Mouse (Mus musculus) midbrain, embryonic 10.5 days (tissue): ENCODE measurements around the gene Fbxw4. TPM values are rescaled to one million over a fixed set of nuclear protein-coding genes. Genes with fewer than 3 reads are reported as not detected.

Source experiments
- DNase-seq: peaks from one replicate; pipeline ENCODE4 v3.0.0-alpha.2; 2017; ENCODE audit warnings: low spot score
- H3K27ac ChIP-seq: fragments of 300-500 bp; sonication (generic); replicated peaks from 2 replicates; pipeline ENCODE4 v1.5.1; 2016; ENCODE audit warnings: mild to moderate bottlenecking
- H3K27me3 ChIP-seq: fragments of 300-500 bp; sonication (generic); 2 replicates; pipeline ENCODE4 v1.6.1; 2016; ENCODE audit warnings: low read depth, mild to moderate bottlenecking; ENCODE audit not compliant: poor library complexity, severe bottlenecking
- H3K36me3 ChIP-seq: fragments of 300-500 bp; sonication (generic); 2 replicates; pipeline ENCODE4 v1.6.1; 2016; ENCODE audit warnings: mild to moderate bottlenecking, moderate library complexity
- H3K4me1 ChIP-seq: fragments of 300-500 bp; sonication (generic); 2 replicates; pipeline ENCODE4 v1.6.1; 2016
- H3K4me3 ChIP-seq: fragments of 300-500 bp; sonication (generic); 2 replicates; pipeline ENCODE4 v1.5.1; 2016; ENCODE audit warnings: mild to moderate bottlenecking, moderate library complexity
- H3K9me3 ChIP-seq: fragments of 300-500 bp; sonication (generic); replicated peaks from 2 replicates; pipeline ENCODE4 v1.6.1; 2016; ENCODE audit warnings: mild to moderate bottlenecking
- WGBS: fragments of 180-500 bp; shearing (Covaris S2); methylation state at CpG from one replicate; pipeline ENCODE4 v1.1.7; 2016; 5-methylcytosine and 5-hydroxymethylcytosine counted together
- polyA plus RNA-seq: library from polyadenylated mRNA; unstranded; fragments of >200 nt; fragmentation: Nextera tagmentation; extraction: Ambion mirVana; gene quantifications from 2 replicates; pipeline ENCODE4 v1.2.1, GENCODE M21; 2016

Fbxw4 gene
- polyA plus RNA-seq, 1 experiment from 2014 or later = 3.3 TPM

DNA sequence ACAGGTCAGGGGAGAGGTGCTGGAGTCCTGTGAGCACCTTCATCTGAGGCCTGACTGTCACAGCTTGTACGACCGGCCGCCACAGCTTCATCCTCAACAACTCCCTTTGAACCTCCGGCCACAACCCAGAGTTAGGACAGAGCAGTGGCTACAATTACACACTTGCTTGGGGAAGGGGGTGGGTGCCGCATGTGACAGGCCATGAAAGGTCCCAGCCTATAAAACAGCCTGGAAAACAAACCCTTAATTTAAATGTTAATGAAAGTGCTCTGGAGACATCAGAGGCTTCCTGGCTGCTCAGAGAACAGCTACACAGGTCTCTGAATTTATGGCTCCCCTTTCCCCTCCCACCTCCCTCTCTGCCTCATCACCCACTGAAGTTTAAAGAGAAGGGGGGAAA, 38.0 kb downstream of the Fbxw4 start:
- Histone ChIP-seq H3K27ac (no peak overlapping the region), H3K36me3 (peaks cover 13% of the 10 kb centered on the region; the same call in 1 of the 2 replicates), H3K4me3 (no peak overlapping the region), H3K27me3 (peaks cover 73% of the 10 kb centered on the region), H3K9me3 (no peaks in the 10 kb centered on the region), H3K4me1 (peaks cover 30% of the 10 kb centered on the region)
- no peak for DNase-seq
- WGBS = 49% methylated on average over 5 of the region's 5 CpGs

DNA sequence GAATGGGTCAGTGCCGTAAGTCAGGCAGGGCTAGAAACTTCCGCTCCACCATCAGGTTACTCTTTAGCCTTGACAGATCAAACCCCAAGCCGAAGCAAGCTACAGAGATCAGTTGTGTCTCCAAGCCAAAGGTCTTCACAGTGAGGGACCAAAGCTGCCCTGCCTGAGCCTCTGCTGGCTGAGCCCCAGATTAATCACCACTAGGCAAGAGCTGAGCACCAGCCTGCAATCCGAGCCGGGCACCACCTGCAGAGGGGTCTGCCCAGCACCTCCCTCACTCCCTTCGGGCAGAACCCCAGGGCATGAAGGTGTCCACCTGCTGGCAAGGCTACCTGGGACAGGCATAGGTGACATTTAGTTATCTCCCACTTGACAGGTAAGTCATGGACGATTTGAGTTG, 39.1 kb downstream of the Fbxw4 start:
- H3K27me3 ChIP-seq = peaks cover 81% of the 10 kb centered on the region

DNA sequence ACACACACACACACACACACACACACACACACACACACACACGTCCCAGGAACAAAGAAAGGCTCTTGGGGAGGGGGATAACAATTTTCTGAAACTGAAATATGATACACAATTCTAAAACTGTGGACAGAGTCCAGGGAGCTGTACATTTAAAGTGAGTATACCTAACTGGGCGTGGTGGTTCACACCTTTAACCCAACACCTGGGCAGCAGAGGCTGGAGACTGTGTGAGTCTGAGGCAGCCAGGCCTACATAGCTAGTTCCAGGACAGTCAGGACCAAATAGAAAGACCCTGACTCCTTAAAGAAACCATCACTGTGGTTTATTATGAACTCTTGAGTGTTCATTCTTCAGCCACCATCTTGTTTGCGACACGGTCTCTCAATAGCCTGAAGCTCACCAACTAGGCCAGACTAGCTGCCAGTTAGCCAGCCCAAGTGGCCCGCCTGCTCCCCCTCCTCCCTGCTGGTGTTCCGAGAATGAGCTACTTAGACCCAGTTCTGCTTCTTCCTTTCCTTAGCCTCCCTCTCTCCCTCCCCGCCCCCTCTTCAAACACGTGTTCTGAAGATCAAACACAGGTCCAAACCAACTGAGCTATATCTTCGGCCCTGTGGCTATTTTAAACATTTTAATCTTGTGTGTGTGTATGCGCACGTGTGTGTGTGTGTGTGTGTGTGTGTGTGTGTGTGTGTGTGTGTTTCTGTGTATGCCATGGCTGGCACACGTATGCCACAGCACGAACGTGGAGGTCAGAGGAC, 40.2 kb downstream of the Fbxw4 start:
- H3K36me3 ChIP-seq = no peaks in the 10 kb centered on the region
- no peak for DNase-seq
- no peak overlapping the region for H3K4me3 ChIP-seq
- 89% methylated on average over 14 of the region's 14 CpGs for WGBS
- no peak overlapping the region for H3K27ac ChIP-seq
- peaks cover 88% of the 10 kb centered on the region for H3K27me3 ChIP-seq
- no peaks in the 10 kb centered on the region for H3K9me3 ChIP-seq
- H3K4me1 ChIP-seq = peaks cover 52% of the 10 kb centered on the region

More for the DNA sequence above, 39.1 kb downstream of the Fbxw4 start:
- H3K36me3 ChIP-seq = peaks cover 10% of the 10 kb centered on the region; the same call in 1 of the 2 replicates
- no peak overlapping the region for H3K27ac ChIP-seq
- no peak for DNase-seq
- 75% methylated on average over 7 of the region's 7 CpGs for WGBS
- H3K4me1 ChIP-seq = peaks cover 40% of the 10 kb centered on the region
- H3K9me3 ChIP-seq = no peaks in the 10 kb centered on the region
- H3K4me3 ChIP-seq = no peak overlapping the region

DNA sequence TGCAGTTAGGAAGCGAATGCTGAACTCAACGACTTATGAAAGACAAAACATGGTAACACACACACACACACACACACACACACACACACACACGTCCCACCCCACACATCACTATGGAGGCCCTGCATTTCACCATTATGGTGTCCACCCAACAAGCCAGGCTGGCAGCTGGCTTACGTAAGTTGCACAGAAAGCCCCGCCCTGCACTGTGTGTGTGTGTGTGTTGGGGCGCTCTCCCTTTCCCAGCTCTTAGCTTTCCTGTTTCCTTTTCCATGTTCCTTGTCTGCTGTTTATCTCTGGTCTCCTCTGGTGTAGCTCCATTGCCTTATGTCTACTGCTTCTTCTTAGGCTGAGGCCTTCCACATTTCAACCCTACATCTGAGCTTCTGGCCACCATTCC, 41.9 kb downstream of the Fbxw4 start:
- peaks cover 90% of the 10 kb centered on the region for H3K27me3 ChIP-seq
- DNase-seq = no peak
- no peaks in the 10 kb centered on the region for H3K9me3 ChIP-seq
- WGBS = 95% methylated on average over 6 of the region's 6 CpGs
- H3K4me3 ChIP-seq = no peak overlapping the region
- no peak overlapping the region for H3K27ac ChIP-seq
- no peaks in the 10 kb centered on the region for H3K36me3 ChIP-seq
- H3K4me1 ChIP-seq = peaks cover 57% of the 10 kb centered on the region

DNA sequence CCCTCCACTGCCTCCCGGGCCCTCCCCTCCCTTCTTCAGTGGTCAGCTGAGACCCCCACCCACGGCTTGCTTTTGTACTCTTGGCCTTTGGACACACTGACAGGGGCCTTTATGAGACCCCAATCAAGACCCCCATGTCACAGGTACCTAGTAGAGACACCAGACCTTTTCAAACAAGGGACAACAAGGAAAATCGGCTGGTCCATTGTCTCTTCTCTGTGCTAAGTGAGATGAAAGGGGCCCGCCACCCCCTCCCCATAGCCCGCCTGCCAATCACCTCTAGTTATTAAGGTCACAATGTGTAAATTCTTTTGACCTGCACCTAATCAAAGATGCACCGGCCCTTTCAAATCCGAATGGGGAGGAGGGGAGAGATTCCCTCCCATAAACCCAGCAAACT, 43.4 kb downstream of the Fbxw4 start:
- Histone ChIP-seq H3K4me3 (0 out of 2 replicates have a peak overlapping the region, but pooled peaks have one; percentile 14), H3K9me3 (no peaks in the 10 kb centered on the region), H3K4me1 (peaks cover 59% of the 10 kb centered on the region), H3K27ac (peak overlapping the region; percentile 73), H3K36me3 (no peaks in the 10 kb centered on the region), H3K27me3 (peaks cover 93% of the 10 kb centered on the region)
- WGBS = 26% methylated on average over 7 of the region's 7 CpGs
- peak; percentile 38 for DNase-seq

DNA sequence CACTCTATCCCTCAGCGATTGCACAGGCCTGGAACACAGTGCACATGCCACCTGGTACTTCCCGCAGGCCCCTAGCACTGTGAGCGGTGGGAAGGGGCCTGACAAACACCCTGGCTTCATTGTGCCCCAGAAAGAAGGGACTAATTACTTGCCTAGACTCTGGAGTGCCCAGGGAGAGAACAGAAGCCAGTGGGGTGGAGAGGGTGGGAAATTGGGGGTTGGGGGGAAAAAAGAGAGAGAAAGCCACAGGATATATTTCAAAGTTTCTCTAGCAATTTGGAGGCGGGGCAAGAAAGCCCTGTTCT, 43.9 kb downstream of the Fbxw4 start:
- peak overlapping the region; percentile 68 for H3K27ac ChIP-seq
- H3K4me3 ChIP-seq = 0 out of 2 replicates have a peak overlapping the region, but pooled peaks have one; percentile 14
- H3K9me3 ChIP-seq = no peaks in the 10 kb centered on the region
- peaks cover 55% of the 10 kb centered on the region for H3K4me1 ChIP-seq
- H3K27me3 ChIP-seq = peaks cover 93% of the 10 kb centered on the region
- DNase-seq = peak; percentile 28
- no peaks in the 10 kb centered on the region for H3K36me3 ChIP-seq
- 39% methylated on average over 4 of the region's 4 CpGs for WGBS

DNA sequence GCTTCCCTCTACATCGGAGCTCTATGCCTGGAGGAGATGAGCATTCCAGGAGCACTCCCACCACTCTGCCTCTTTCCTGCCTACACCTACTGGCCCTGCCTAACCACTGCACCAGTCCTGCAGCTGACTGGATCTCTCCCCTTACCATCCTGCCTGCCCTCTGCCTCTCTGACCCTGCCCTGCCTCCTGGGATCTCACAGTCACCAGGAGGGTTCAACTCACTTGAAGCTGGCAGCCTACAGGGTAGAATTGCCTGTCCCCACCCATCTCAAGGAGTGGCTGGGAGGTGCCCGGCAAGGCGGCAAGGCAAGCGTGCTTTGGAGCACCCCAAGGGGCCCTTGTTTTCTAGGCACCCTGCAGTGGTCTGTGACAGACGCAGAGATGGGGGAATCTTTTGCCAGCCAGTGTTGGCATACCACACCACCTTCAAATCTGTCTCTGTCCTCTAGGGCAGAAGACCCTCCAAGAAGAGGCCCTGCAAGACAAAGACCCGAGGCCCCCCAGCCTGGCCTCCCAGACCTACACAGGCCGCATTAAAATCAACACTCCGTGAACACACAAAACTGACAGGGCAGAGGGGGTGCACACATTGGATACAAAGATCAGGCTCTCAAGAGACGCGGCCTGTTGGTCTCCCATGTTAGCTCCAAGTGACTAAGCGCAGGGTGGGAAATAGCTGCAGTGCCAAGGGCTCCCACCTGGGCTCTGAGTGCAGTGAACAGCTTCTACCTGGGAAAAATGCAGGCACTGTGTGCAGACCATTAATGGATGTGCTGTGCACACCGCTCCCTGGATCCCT, 44.5 kb downstream of the Fbxw4 start:
- H3K27ac ChIP-seq = peak overlapping the region; percentile 68
- 37% methylated on average over 12 of the region's 12 CpGs for WGBS
- peaks cover 93% of the 10 kb centered on the region for H3K27me3 ChIP-seq

DNA sequence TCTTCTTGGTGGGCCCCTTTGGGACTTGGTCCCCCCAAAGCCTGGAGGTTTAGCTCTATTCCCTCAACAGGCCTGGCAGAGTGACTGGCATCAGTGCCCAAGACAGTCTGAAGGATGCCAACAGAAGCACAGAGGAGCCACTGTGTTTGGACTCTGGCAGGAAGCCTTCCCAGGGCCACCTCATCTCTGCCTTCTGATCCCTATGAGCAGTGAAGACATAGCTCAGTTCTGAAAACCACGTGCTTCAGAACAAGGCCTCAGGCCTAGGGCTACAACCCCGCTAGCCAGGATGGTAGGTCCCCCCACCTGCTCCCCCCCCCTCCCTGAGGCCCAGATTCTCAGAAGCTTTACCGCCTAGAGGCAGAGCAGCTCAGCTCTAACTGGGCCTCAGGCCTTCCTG, 45.2 kb downstream of the Fbxw4 start:
- Histone ChIP-seq H3K27ac (peak overlapping the region; percentile 68), H3K9me3 (no peaks in the 10 kb centered on the region), H3K27me3 (peaks cover 93% of the 10 kb centered on the region), H3K4me3 (no peak overlapping the region), H3K4me1 (peaks cover 50% of the 10 kb centered on the region), H3K36me3 (no peaks in the 10 kb centered on the region)
- DNase-seq = no peak
- WGBS = 43% methylated on average over 3 of the region's 3 CpGs

More for the DNA sequence above, 44.5 kb downstream of the Fbxw4 start:
- Histone ChIP-seq H3K9me3 (no peaks in the 10 kb centered on the region), H3K4me3 (no peak overlapping the region), H3K36me3 (no peaks in the 10 kb centered on the region), H3K4me1 (peaks cover 52% of the 10 kb centered on the region)
- DNase-seq = peak; percentile 25

DNA sequence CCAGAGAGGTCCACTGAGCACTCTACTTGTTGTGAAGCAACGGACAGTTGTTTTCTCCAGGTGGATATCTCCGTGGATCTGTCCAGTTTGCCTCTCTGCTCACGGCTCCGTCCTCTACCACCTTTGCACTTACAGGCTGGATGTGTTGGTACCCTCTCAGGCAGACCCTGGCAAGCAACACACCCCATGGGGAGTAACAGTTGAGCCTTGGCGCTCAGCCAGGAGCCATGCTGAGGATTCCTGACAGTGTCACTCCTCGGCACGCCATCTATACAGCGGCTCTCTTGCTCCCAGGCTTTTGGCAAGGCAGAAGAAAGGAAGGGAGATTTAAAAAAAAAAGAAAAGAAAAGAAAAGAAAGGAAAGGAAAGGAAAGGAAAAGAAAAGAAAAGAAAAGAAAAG, 45.7 kb downstream of the Fbxw4 start:
- Histone ChIP-seq H3K4me3 (no peak overlapping the region), H3K4me1 (peaks cover 50% of the 10 kb centered on the region), H3K9me3 (no peaks in the 10 kb centered on the region), H3K27ac (no peak overlapping the region), H3K36me3 (no peaks in the 10 kb centered on the region), H3K27me3 (peaks cover 94% of the 10 kb centered on the region)
- DNase-seq = no peak
- 85% methylated on average over 8 of the region's 8 CpGs for WGBS

DNA sequence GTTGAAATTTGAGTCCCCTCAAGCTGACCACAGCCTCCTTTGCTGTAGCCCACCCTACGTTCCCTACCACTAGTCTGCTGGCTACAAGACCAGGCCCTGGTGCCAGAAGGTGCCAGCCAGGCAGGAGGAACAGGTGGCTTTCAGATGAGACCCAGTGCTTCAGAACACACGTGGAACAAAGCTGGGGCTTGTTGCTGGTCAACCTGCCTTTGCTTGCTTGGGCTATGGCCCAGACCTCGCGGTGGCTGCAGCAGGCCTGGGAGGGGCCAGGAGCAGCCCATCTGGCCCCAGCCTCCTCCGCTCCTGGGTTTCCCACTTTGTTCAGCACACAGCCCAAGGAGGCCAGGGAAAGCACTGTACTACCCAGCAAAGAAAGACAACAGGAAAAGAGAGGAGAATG, 49.3 kb downstream of the Fbxw4 start:
- Histone ChIP-seq H3K36me3 (no peaks in the 10 kb centered on the region), H3K4me3 (no peak overlapping the region), H3K4me1 (peaks cover 46% of the 10 kb centered on the region), H3K27ac (no peak overlapping the region), H3K9me3 (no peaks in the 10 kb centered on the region), H3K27me3 (peaks cover 93% of the 10 kb centered on the region)
- no peak for DNase-seq
- 85% methylated on average over 5 of the region's 5 CpGs for WGBS

DNA sequence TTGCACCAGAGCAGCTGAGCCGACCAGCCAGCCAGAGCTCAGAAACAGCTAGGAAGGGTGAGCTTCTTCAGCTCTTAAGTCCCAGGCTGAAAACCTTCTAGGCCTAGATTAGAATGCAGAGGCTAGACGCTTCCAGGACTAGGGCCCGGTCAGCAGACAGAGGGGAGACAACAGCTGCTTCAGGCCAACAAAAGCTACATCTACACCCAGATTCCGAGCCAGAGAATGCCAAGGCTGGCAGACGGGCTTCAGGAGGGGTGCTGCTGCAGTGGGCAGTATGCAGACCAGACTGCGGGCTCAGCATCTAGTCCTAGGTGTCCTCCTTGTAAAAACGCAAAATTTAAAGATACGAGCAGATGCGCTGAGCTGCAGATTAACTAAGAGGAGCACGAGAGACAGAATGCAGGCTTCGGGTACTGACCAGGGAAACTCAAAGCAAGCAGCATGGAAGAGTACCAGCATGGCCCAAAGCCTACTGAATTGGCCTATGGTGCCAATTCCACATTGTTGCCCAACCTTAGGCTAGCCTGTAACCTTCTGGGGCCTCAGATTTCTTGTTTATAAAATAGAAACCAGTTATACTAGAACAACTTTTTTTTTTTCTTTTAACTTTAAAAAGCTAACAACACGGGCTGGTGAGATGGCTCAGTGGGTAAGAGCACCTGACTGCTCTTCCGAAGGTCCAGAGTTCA, 51.3 kb downstream of the Fbxw4 start:
- Histone ChIP-seq H3K36me3 (no peaks in the 10 kb centered on the region), H3K27me3 (peaks cover 95% of the 10 kb centered on the region), H3K9me3 (no peaks in the 10 kb centered on the region), H3K4me1 (peaks cover 32% of the 10 kb centered on the region), H3K27ac (no peak overlapping the region), H3K4me3 (no peak overlapping the region)
- WGBS = 88% methylated on average over 13 of the region's 13 CpGs
- DNase-seq = no peak

DNA sequence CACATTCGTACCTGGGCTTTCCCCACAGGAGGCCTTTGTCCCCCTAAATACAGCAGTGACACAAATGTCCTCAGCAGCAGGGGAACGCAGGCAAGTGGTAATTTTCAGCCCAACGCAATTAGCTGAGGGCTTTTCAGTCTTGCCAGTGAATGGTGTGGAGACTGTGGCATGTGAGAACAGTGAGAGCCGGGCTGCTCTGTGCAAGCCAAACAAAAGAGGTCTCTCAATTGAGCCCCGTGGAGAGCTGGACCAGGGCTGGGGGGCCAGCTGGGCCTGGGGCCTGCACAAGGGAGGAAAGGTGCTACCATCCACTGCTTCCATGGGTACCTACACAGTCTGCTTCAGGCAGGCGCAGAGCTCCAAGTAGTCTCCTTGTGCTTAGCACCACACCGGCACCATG, 52.6 kb downstream of the Fbxw4 start:
- no peak for DNase-seq
- peaks cover 96% of the 10 kb centered on the region for H3K27me3 ChIP-seq

More for the DNA sequence above, 52.6 kb downstream of the Fbxw4 start:
- Histone ChIP-seq H3K4me3 (no peak overlapping the region), H3K27ac (peak overlapping the region; percentile 75), H3K9me3 (no peaks in the 10 kb centered on the region), H3K4me1 (peaks cover 31% of the 10 kb centered on the region), H3K36me3 (no peaks in the 10 kb centered on the region)
- 20% methylated on average over 7 of the region's 7 CpGs for WGBS
